Mouse (Mus musculus) CD4-positive naive resting alpha-beta T cell, adult 57 days (primary cell): ENCODE measurements around the gene Gas8. TPM values are rescaled to one million over a fixed set of nuclear protein-coding genes. Genes with fewer than 3 reads are reported as not detected.

Experiments used
- total RNA-seq: library from RNA; stranded (reverse); gene quantifications from one replicate; pipeline ENCODE4 v1.2.4, GENCODE M21; 2023

Gas8 gene
- 3.9 TPM for total RNA-seq

DNA sequence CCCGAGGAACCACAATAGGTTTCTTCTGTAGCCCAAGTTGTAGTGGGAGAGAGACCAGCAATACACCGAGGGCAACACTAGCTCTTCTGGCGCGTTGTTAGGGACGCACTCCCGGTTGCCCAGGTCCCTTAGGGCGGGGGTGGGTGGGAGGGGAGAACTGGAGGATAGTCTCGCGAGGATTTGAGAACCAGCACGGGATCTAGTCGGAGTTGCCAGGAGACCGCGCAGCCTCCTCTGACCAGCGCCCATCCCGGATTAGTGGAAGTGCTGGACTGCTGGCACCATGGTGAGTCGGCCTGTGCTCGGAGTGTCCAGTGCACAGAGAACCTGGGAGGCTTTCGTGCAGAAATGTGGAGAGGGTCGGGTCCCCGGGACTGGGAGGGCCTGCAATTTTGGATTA is at the start of gene Gas8:
Gas8 (plus strand) TSS at position 168 of the 400 bp plus-strand sequence.

GRCm38 (mm10) chr8:123477737-123478258 is 40.8 kb upstream of the Gas8 start, which contains the start of gene Afg3l1:
Gene Afg3l1 (plus strand): TSS chr8:123477903.

DNA sequence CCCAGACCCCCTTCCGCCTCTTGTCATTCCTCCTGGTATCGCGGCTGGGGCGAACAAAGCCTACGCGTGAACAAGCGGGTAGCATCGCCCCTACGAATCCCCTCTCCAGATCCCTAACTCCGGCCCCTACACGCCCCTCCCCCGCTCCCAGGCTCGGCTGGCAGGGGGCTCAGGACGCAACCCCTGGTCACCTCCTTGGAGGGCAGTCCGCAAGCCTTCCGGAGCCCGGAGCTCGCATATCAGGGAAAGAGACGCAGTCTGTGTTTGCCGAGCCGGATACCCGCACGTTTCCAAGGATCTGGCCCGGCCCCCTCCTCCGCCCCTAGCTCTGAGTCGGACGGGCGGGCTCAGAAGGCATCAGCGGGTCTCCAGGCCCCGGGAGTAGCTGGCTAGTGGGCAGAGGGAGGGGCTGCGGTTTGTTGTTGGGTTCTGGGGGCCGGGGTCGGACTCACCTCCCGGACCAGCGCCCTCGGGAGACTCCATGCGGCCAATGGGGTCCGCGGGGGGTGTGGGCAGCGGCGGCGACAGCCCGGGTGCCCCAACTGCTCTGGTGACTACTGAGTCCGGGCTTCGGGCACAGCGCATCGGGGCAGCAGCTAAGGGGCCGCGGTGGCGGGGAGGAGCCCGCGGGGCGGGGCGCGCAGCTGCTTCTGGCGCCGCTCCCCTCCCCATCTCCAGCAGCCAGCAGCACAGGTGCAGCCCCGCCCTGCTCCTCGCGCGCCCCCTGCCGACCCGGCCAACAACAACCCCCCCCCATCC is 3.7 kb upstream of the Gas8 start, which contains the start of gene Dbndd1:
Dbndd1 (minus strand) TSS at position 683 of the 759 bp plus-strand sequence.

Other genes with a start within 250 kb of the Gas8 start
- 10.3 TPM for gene Fanca, start 200.3 kb upstream of the Gas8 start, total RNA-seq
- not detected for gene Spire2, start 186.1 kb upstream of the Gas8 start, total RNA-seq
- 216 TPM for gene Tcf25, start 145.1 kb upstream of the Gas8 start, total RNA-seq
- 0.21 TPM for gene Mc1r, start 111.7 kb upstream of the Gas8 start, total RNA-seq
- 0.30 TPM for gene Tubb3, start 107.4 kb upstream of the Gas8 start, total RNA-seq
- gene Def8, start 95.3 kb upstream of the Gas8 start, total RNA-seq, result 7.9 TPM
- 46.9 TPM for gene Afg3l1, start 40.9 kb upstream of the Gas8 start, total RNA-seq
- gene Dbndd1, start 3.4 kb upstream of the Gas8 start, total RNA-seq, result not detected
- gene Rhou, start 135.1 kb downstream of the Gas8 start, total RNA-seq, result 0.27 TPM